Mouse (Mus musculus): ENCODE measurements around the gene Iqce.

- no peak for TF ChIP-seq POLR2AphosphoS5 (IDR thresholded peaks at IDR 0.05; ENCODE audit: borderline replicate concordance, low read depth, low read length)
- no peak for TF ChIP-seq POLR2A (IDR thresholded peaks at IDR 0.05; ENCODE audit: control insufficient read depth in 1 of 2, insufficient read depth in 1 of 2, low read depth in 1 of 2, low read length in 2 of 2, poor library complexity in 1 of 2)
- TF ChIP-seq CTCF (IDR thresholded peaks at IDR 0.05 in 2 of 3, conservative IDR thresholded peaks at IDR 0.05 in 1 of 3; ENCODE audit: control insufficient read depth in 1 of 3, insufficient read depth in 1 of 3, low read depth in 2 of 3, low read length in 3 of 3, poor library complexity in 1 of 3, severe bottlenecking in 1 of 3), result no peak
- TF ChIP-seq ZKSCAN1 (IDR thresholded peaks at IDR 0.05; ENCODE audit: low read depth, low read length), result no peak
- no peak for TF ChIP-seq ZC3H11A (IDR thresholded peaks at IDR 0.05; ENCODE audit: low read depth, low read length)
- no peak for TF ChIP-seq EP300 (IDR thresholded peaks at IDR 0.05; ENCODE audit: low read depth in 1 of 2, low read length in 2 of 2)
- TF ChIP-seq USF1 (IDR thresholded peaks at IDR 0.05; ENCODE audit: low read depth, low read length), result no peak
- no peak for TF ChIP-seq SIN3A (IDR thresholded peaks at IDR 0.05; ENCODE audit: low read length)
These were observed 62.9 kb downstream of the Iqce start for GRCm38 (mm10) chr5:140639312-140639711.

All from MEL (cell line).